Mouse (Mus musculus) adrenal gland, postnatal 36 days (tissue): ENCODE data around the gene Galc. TPM values are rescaled to one million over a fixed set of nuclear protein-coding genes. Genes with fewer than 3 reads are reported as not detected.
A peak's percentile ranks its signal among the peaks of the same experiment; 100 is the strongest.
"Not testable (repeated sequence)": the region's sequence is repeated elsewhere in the genome, so short reads cannot be mapped to it uniquely, and the experiment has no call there.

ENCODE experiments used
- DNase-seq, 2 experiments: peaks; one replicate each; pipeline ENCODE4 v3.0.0; 2021; ENCODE audit warnings: mixed read lengths in 1 of 2
- total RNA-seq, 2 experiments: library from RNA; stranded (reverse); gene quantifications; 2 replicates each; pipeline ENCODE4 v1.2.3; 2021

Galc gene
- total RNA-seq, 2 experiments from 2014 or later, result 11.1 to 20.1 TPM

GRCm38 (mm10) chr12:98255373-98255995 lies 3.8 kb downstream of the Galc start:
- no peak for DNase-seq

GRCm38 (mm10) chr12:98252417-98252816 lies 6.8 kb downstream of the Galc start:
- DNase-seq, result no peak

- no peak for DNase-seq
Observed at GRCm38 (mm10) chr12:98250327-98250726, 8.9 kb downstream of the Galc start.

- DNase-seq, result no peak
Observed at GRCm38 (mm10) chr12:98249671-98250070, 9.6 kb downstream of the Galc start.

GRCm38 (mm10) chr12:98246835-98247234 lies 12.4 kb downstream of the Galc start:
- DNase-seq, result no peak

DNA sequence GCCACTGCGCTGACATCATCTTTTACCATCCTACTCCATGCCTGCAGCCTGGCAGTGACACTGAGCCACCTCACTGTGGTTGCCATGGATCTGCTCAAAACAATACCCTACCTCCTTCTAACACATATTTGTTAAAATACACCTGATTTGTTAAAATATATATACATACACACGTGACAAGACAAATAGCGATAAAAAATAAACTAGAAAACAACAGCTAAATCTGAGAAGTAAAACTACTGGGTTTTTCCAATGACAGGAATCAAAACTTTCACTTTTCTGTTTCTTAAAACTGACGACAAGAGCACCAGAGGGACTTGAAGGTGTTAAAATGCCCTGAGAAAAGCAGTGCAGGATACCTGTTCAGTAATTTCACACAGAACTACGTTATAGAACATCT lies 14.4 kb downstream of the Galc start:
- DNase-seq, result no peak

- DNase-seq, result no peak
Observed at GRCm38 (mm10) chr12:98244161-98244560, 15.1 kb downstream of the Galc start.

DNA sequence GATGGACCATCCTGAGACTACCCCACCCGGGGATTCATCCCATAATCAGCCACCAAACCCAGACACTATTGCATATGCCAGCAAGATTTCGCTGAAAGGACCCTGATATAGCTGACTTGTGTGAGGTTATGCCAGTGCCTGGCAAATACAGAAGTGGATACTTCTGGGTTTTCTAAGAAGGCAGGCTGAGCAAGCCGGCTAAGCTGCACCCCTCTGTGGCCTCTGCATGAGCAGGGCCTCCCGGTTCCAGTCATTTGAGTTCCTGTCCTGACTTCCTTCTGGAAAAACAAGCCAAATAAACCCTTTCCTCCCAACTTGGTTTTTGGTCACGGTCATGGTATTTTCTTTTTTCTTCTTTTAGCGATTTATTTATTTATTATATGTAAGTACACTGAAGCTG lies 20.8 kb downstream of the Galc start:
- DNase-seq, result not testable (repeated sequence)

DNA sequence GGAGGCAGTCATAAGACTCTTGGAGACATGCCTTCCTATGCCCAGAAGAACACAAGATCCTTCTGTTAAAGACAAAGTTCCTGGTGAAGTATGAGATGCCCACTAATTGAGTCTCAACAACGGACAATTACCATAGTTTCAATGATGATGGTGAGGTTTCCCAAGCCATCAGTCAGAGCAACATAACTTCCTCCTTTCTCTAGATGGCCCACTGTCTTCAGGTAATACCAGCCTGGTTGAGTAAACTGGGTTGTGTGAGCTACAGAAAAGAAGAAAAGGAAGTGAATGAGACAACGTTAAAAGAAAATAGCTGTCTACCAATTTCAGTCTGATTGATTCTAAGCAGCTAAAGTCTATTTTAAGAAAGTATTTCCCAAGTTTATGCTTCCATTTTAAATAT lies 32.2 kb downstream of the Galc start:
- DNase-seq, result no peak

- no peak for DNase-seq
Observed at GRCm38 (mm10) chr12:98223286-98223685, 36.0 kb downstream of the Galc start.

DNA sequence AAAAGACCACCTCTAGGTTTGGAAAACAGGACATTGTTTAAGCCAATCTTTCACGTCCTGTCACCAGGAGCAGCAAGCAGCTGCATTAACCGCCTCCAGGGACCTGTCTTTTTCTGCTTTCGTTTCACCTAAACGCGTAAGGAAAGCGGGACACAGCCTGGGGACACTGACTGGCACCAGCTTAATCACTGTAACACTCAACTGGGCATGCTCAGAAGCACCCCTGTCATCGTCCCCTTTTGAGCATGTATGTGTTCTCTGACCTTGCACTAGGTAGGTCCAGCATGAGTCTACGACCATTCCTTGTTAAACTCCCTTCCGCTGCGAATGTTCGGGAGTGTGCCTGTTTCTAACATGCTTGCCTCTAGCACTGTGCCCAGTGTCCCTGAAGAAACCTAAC lies 42.8 kb downstream of the Galc start:
- no peak for DNase-seq

DNA sequence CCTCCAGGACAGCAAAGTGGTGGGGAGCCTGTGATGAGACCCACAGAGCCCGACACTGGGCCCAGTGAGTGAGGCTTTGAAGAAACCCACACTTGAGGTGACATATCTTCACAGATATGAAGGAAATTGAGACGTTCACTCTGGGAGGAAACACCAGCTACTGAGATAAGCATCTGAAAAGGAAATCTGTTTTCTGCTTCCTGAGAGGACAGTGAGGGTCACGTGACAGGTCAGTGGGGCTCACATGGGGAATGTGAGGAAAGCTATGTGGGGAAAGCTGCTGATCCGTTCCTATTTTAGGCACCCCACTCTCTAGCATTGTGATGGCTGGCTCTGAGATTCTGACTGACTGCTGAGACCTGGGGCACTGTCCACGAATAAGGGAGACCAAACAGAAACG lies 43.7 kb downstream of the Galc start:
- DNase-seq, result no peak

GRCm38 (mm10) chr12:98214191-98214590 lies 45.1 kb downstream of the Galc start:
- no peak for DNase-seq

DNA sequence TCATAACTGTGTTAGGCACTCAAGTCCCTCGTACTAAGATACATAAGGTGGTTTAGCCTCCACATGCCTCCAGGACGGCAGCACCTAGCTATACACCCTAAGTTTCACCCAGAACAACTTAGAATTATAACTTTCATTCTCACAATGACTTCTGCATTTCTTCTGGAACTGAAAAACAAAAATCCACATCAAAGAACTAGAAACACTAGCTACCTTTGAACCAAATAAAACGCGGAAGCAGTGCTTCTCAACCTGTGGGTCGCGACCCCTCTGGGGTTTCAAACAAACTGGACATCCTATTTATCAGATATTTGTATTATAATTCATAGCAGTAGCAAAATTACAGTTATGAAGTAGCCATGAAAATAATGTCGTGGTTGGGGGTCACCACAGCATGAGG lies 45.5 kb downstream of the Galc start:
- DNase-seq, result no peak

GRCm38 (mm10) chr12:98213332-98213731 lies 45.9 kb downstream of the Galc start:
- no peak for DNase-seq

GRCm38 (mm10) chr12:98212457-98213175 lies 46.6 kb downstream of the Galc start:
- DNase-seq, result peak; percentile 5 to 34

- no peak for DNase-seq
Observed at GRCm38 (mm10) chr12:98210495-98210894, 48.8 kb downstream of the Galc start.

DNA sequence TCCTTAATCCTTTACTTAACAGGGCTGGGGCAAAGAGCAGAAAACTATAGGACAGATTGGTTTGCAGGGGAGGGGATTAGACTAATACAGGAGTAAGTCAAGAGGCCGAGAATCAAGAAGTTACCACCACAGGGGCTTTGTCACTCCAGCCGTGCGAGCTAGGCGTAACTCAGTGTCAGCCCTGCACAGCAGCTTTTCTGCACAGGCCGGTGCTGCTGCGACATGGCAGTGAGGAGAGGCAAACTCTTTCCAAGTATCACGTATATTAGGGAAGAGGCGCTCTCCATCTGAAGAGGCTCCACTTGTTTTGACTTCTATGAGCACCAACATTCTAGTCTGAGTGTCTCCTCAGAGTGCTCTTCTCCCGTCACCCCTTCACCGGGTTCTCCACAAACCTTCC lies 51.2 kb downstream of the Galc start:
- no peak for DNase-seq

DNA sequence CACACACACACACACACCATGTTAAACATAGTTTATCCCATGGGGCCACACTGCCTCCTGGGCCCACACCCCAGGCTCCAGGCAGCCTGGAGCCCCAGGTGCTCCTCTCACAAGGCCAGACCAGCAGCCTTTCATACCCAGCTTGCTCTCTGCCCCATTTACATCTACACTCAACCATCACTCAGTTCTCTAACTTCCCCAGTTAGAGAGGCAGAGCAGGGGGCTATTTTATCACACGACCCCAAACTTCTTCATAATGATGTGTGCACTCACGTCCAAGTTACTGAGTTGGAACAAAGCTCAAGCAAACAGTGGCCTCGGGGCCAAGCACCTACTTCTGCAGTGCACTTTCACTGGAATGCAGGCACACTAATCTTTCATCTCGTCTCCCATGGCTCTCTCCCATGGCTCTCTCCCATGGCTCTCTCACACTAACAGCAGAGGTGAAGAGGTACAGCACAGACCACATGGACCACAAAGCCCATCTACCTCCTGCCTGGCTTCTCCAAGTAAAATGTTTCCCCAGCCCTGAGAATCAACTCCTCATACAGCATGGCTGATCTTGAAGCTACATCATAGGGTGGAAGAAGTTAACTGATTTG lies 53.7 kb downstream of the Galc start:
- no peak for DNase-seq

DNA sequence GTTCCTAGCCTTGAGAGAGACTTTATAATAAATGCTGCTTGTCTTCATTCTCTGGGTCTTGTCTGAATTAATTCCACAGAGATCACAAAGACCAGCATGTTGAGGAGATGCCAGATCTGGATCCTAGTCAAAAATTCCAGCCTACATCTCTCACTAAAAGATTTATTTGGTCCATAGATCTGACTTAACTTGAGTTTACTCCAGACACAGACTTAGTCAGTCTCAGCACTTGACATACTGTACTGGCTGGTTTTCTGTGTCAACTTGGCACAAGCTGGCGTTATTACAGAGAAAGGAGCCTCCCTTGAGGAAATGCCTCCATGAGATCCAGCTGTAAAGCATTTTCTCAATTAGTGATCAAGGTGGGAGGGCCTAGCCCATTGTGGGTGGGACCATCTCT lies 61.9 kb downstream of the Galc start:
- no peak for DNase-seq

GRCm38 (mm10) chr12:98190201-98190600 lies 69.1 kb downstream of the Galc start:
- DNase-seq, result no peak

DNA sequence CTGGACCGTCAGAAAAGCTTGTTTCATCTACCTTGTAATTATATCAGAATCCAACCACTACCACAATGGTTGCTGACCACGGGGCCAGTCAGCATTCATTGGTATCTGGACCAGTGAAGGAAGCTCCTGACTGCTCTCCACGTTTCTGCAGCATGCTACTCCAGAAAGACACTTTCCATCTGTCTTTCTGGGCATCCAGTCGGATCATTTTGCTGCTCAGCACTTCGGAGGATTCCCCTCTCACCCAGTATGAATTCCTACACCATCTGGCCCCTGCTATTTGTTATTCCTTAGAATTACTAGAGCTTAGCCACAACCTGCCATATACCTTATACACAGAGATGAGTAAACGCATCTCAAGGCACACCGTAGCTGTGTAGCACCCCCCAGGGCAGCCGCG lies 70.2 kb downstream of the Galc start:
- DNase-seq, result no peak

- no peak for DNase-seq
Observed at GRCm38 (mm10) chr12:98187186-98187899, 71.9 kb downstream of the Galc start.
